Mouse (Mus musculus) layer of hippocampus, adult 9-11 months (tissue): ENCODE measurements around the gene Tfcp2.

Source experiments
- DNase-seq: peaks from one replicate; pipeline ENCODE4 v3.0.0; 2022

Tfcp2 gene

GRCm38 (mm10) chr15:100478925-100479324, 72.9 kb downstream of the Tfcp2 start:
- no peak for DNase-seq

GRCm38 (mm10) chr15:100478351-100478750, 73.5 kb downstream of the Tfcp2 start:
- no peak for DNase-seq

- no peak for DNase-seq
Observed at GRCm38 (mm10) chr15:100473926-100474503, 77.8 kb downstream of the Tfcp2 start.

- no peak for DNase-seq
Observed at GRCm38 (mm10) chr15:100470037-100470436, 81.8 kb downstream of the Tfcp2 start.

- DNase-seq, result no peak
Observed at GRCm38 (mm10) chr15:100469189-100469545, 82.6 kb downstream of the Tfcp2 start.

- peak; percentile 91 for DNase-seq
Observed at GRCm38 (mm10) chr15:100468295-100469188, 83.3 kb downstream of the Tfcp2 start, which contains the start of gene Letmd1. Letmd1 (plus strand) TSS chr15:100469023.

GRCm38 (mm10) chr15:100467738-100468137, 84.1 kb downstream of the Tfcp2 start:
- no peak for DNase-seq

GRCm38 (mm10) chr15:100465432-100465831, 86.4 kb downstream of the Tfcp2 start:
- no peak for DNase-seq

GRCm38 (mm10) chr15:100463712-100464111, 88.1 kb downstream of the Tfcp2 start:
- DNase-seq, result peak; percentile 64

GRCm38 (mm10) chr15:100462086-100462485, 89.7 kb downstream of the Tfcp2 start:
- DNase-seq, result no peak

GRCm38 (mm10) chr15:100461646-100462045, 90.2 kb downstream of the Tfcp2 start:
- DNase-seq, result no peak

GRCm38 (mm10) chr15:100460942-100461341, 90.9 kb downstream of the Tfcp2 start:
- no peak for DNase-seq

GRCm38 (mm10) chr15:100458055-100458454, 93.8 kb downstream of the Tfcp2 start:
- DNase-seq, result no peak

GRCm38 (mm10) chr15:100457340-100457739, 94.5 kb downstream of the Tfcp2 start:
- no peak for DNase-seq

- DNase-seq, result no peak
Observed at GRCm38 (mm10) chr15:100456356-100456991, 95.3 kb downstream of the Tfcp2 start.

- no peak for DNase-seq
Observed at GRCm38 (mm10) chr15:100452486-100452885, 99.3 kb downstream of the Tfcp2 start.

- peak; percentile 49 for DNase-seq
Observed at GRCm38 (mm10) chr15:100451245-100451644, 100.6 kb downstream of the Tfcp2 start.

GRCm38 (mm10) chr15:100449495-100449894, 102.3 kb downstream of the Tfcp2 start:
- DNase-seq, result no peak

- DNase-seq, result no peak
Observed at GRCm38 (mm10) chr15:100448572-100448971, 103.2 kb downstream of the Tfcp2 start.
